Mouse (Mus musculus): Measurements from ENCODE around the gene Slc36a3. TPM values are rescaled to one million over a fixed set of nuclear protein-coding genes. Genes with fewer than 3 reads are reported as not detected.

Slc36a3 gene
- polyA plus RNA-seq, 1 experiment from 2014 or later: not detected

GRCm38 (mm10) chr11:55134871-55135270, 16.6 kb downstream of the Slc36a3 start:
- Histone ChIP-seq H3K4me2 (ENCODE audit: low read length) (no peak overlapping the region), H3K9me3 (ENCODE audit: control insufficient read depth, low read length) (no peaks in the 10 kb centered on the region), H3K4me3 (ENCODE audit: low read depth, low read length) (no peak overlapping the region), H3K4me1 (replicated peaks; ENCODE audit: control insufficient read depth, insufficient read depth, low read length) (no peaks in the 10 kb centered on the region), H3K27me3 (replicated peaks; ENCODE audit: control insufficient read depth, insufficient read depth, low read length) (no peaks in the 10 kb centered on the region), H3K36me3 (ENCODE audit: control insufficient read depth, insufficient read depth, low read length) (no peaks in the 10 kb centered on the region), H3K9ac (ENCODE audit: low read length) (no peak overlapping the region), H3K27ac (ENCODE audit: low read depth) (no peak overlapping the region)
- ATAC-seq (replicated peaks; ENCODE audit: low FRiP score, low TSS enrichment, low read depth) (no peak), DNase-seq (ENCODE audit: low spot score) (no peak)
- WGBS: 84% methylated on average over 5 of the region's 5 CpGs

GRCm38 (mm10) chr11:55134407-55134806, 17.1 kb downstream of the Slc36a3 start:
- DNase-seq (ENCODE audit: low spot score): no peak
- ATAC-seq (replicated peaks; ENCODE audit: low FRiP score, low TSS enrichment, low read depth): no peak
- Histone ChIP-seq H3K4me1 (replicated peaks; ENCODE audit: control insufficient read depth, insufficient read depth, low read length) (no peaks in the 10 kb centered on the region), H3K36me3 (ENCODE audit: control insufficient read depth, insufficient read depth, low read length) (no peaks in the 10 kb centered on the region), H3K9ac (ENCODE audit: low read length) (no peak overlapping the region), H3K4me2 (ENCODE audit: low read length) (no peak overlapping the region), H3K9me3 (ENCODE audit: control insufficient read depth, low read length) (no peaks in the 10 kb centered on the region), H3K27ac (ENCODE audit: low read depth) (no peak overlapping the region), H3K4me3 (ENCODE audit: low read depth, low read length) (no peak overlapping the region), H3K27me3 (replicated peaks; ENCODE audit: control insufficient read depth, insufficient read depth, low read length) (no peaks in the 10 kb centered on the region)
- 82% methylated on average over 1 of the region's 1 CpGs for WGBS

- Histone ChIP-seq H3K9me3 (ENCODE audit: control insufficient read depth, low read length) (no peaks in the 10 kb centered on the region), H3K9ac (ENCODE audit: low read length) (no peak overlapping the region), H3K4me3 (ENCODE audit: low read depth, low read length) (no peak overlapping the region), H3K27me3 (replicated peaks; ENCODE audit: control insufficient read depth, insufficient read depth, low read length) (no peaks in the 10 kb centered on the region), H3K36me3 (ENCODE audit: control insufficient read depth, insufficient read depth, low read length) (no peaks in the 10 kb centered on the region), H3K4me2 (ENCODE audit: low read length) (no peak overlapping the region), H3K4me1 (replicated peaks; ENCODE audit: control insufficient read depth, insufficient read depth, low read length) (no peaks in the 10 kb centered on the region), H3K27ac (ENCODE audit: low read depth) (no peak overlapping the region)
- no peak for DNase-seq (ENCODE audit: low spot score)
- WGBS: 87% methylated on average over 1 of the region's 1 CpGs
- ATAC-seq (replicated peaks; ENCODE audit: low FRiP score, low TSS enrichment, low read depth): no peak
Measured at GRCm38 (mm10) chr11:55133204-55133603, 18.3 kb downstream of the Slc36a3 start.

GRCm38 (mm10) chr11:55131946-55132345, 19.6 kb downstream of the Slc36a3 start:
- Histone ChIP-seq H3K27ac (ENCODE audit: low read depth) (no peak overlapping the region), H3K4me3 (ENCODE audit: low read depth, low read length) (no peak overlapping the region), H3K9ac (ENCODE audit: low read length) (no peak overlapping the region), H3K36me3 (ENCODE audit: control insufficient read depth, insufficient read depth, low read length) (no peaks in the 10 kb centered on the region), H3K27me3 (replicated peaks; ENCODE audit: control insufficient read depth, insufficient read depth, low read length) (no peaks in the 10 kb centered on the region), H3K4me1 (replicated peaks; ENCODE audit: control insufficient read depth, insufficient read depth, low read length) (no peaks in the 10 kb centered on the region), H3K4me2 (ENCODE audit: low read length) (no peak overlapping the region), H3K9me3 (ENCODE audit: control insufficient read depth, low read length) (no peaks in the 10 kb centered on the region)
- ATAC-seq (replicated peaks; ENCODE audit: low FRiP score, low TSS enrichment, low read depth): no peak
- no peak for DNase-seq (ENCODE audit: low spot score)
- WGBS: 55% methylated on average over 1 of the region's 1 CpGs

GRCm38 (mm10) chr11:55131077-55131742, 20.3 kb downstream of the Slc36a3 start:
- Histone ChIP-seq H3K27me3 (replicated peaks; ENCODE audit: control insufficient read depth, insufficient read depth, low read length) (no peaks in the 10 kb centered on the region), H3K9ac (ENCODE audit: low read length) (no peak overlapping the region), H3K27ac (ENCODE audit: low read depth) (no peak overlapping the region), H3K4me3 (ENCODE audit: low read depth, low read length) (no peak overlapping the region), H3K4me1 (replicated peaks; ENCODE audit: control insufficient read depth, insufficient read depth, low read length) (no peaks in the 10 kb centered on the region), H3K9me3 (ENCODE audit: control insufficient read depth, low read length) (no peaks in the 10 kb centered on the region), H3K36me3 (ENCODE audit: control insufficient read depth, insufficient read depth, low read length) (no peaks in the 10 kb centered on the region), H3K4me2 (ENCODE audit: low read length) (no peak overlapping the region)
- ATAC-seq (replicated peaks; ENCODE audit: low FRiP score, low TSS enrichment, low read depth): 0 out of 2 replicates have a peak, but pooled peaks have one; percentile 36
- 85% methylated on average over 11 of the region's 11 CpGs for WGBS
- no peak for DNase-seq (ENCODE audit: low spot score)

GRCm38 (mm10) chr11:55128411-55128810, 23.1 kb downstream of the Slc36a3 start:
- H3K4me1 ChIP-seq (replicated peaks; ENCODE audit: control insufficient read depth, insufficient read depth, low read length): no peaks in the 10 kb centered on the region
- H3K36me3 ChIP-seq (ENCODE audit: control insufficient read depth, insufficient read depth, low read length): no peaks in the 10 kb centered on the region
- no peak overlapping the region for H3K9ac ChIP-seq (ENCODE audit: low read length)
- no peak overlapping the region for H3K4me3 ChIP-seq (ENCODE audit: low read depth, low read length)
- WGBS: 77% methylated on average over 3 of the region's 3 CpGs
- no peaks in the 10 kb centered on the region for H3K27me3 ChIP-seq (replicated peaks; ENCODE audit: control insufficient read depth, insufficient read depth, low read length)
- H3K27ac ChIP-seq (ENCODE audit: low read depth): no peak overlapping the region
- ATAC-seq (replicated peaks; ENCODE audit: low FRiP score, low TSS enrichment, low read depth): no peak
- no peaks in the 10 kb centered on the region for H3K9me3 ChIP-seq (ENCODE audit: control insufficient read depth, low read length)
- H3K4me2 ChIP-seq (ENCODE audit: low read length): no peak overlapping the region
- no peak for DNase-seq (ENCODE audit: low spot score)

- Histone ChIP-seq H3K27ac (ENCODE audit: low read depth) (no peak overlapping the region), H3K9ac (ENCODE audit: low read length) (no peak overlapping the region), H3K36me3 (ENCODE audit: control insufficient read depth, insufficient read depth, low read length) (no peaks in the 10 kb centered on the region), H3K27me3 (replicated peaks; ENCODE audit: control insufficient read depth, insufficient read depth, low read length) (no peaks in the 10 kb centered on the region), H3K4me3 (ENCODE audit: low read depth, low read length) (no peak overlapping the region), H3K4me1 (replicated peaks; ENCODE audit: control insufficient read depth, insufficient read depth, low read length) (no peaks in the 10 kb centered on the region), H3K9me3 (ENCODE audit: control insufficient read depth, low read length) (no peaks in the 10 kb centered on the region), H3K4me2 (ENCODE audit: low read length) (no peak overlapping the region)
- ATAC-seq (replicated peaks; ENCODE audit: low FRiP score, low TSS enrichment, low read depth) (no peak), DNase-seq (ENCODE audit: low spot score) (no peak)
- 70% methylated on average over 6 of the region's 6 CpGs for WGBS
Measured at GRCm38 (mm10) chr11:55127937-55128336, 23.6 kb downstream of the Slc36a3 start.

- H3K4me3 ChIP-seq (ENCODE audit: low read depth, low read length): no peak overlapping the region
- DNase-seq (ENCODE audit: low spot score): no peak
- no peaks in the 10 kb centered on the region for H3K27me3 ChIP-seq (replicated peaks; ENCODE audit: control insufficient read depth, insufficient read depth, low read length)
- WGBS: 72% methylated on average over 3 of the region's 3 CpGs
- H3K4me1 ChIP-seq (replicated peaks; ENCODE audit: control insufficient read depth, insufficient read depth, low read length): no peaks in the 10 kb centered on the region
- no peak overlapping the region for H3K9ac ChIP-seq (ENCODE audit: low read length)
- H3K27ac ChIP-seq (ENCODE audit: low read depth): no peak overlapping the region
- H3K36me3 ChIP-seq (ENCODE audit: control insufficient read depth, insufficient read depth, low read length): no peaks in the 10 kb centered on the region
- H3K9me3 ChIP-seq (ENCODE audit: control insufficient read depth, low read length): no peaks in the 10 kb centered on the region
- H3K4me2 ChIP-seq (ENCODE audit: low read length): no peak overlapping the region
- ATAC-seq (replicated peaks; ENCODE audit: low FRiP score, low TSS enrichment, low read depth): no peak
Measured at GRCm38 (mm10) chr11:55126663-55127062, 24.8 kb downstream of the Slc36a3 start.

- ATAC-seq (replicated peaks; ENCODE audit: low FRiP score, low TSS enrichment, low read depth) (no peak), DNase-seq (ENCODE audit: low spot score) (no peak)
- no peaks in the 10 kb centered on the region for H3K9me3 ChIP-seq (ENCODE audit: control insufficient read depth, low read length)
- no peak overlapping the region for H3K9ac ChIP-seq (ENCODE audit: low read length)
- H3K4me1 ChIP-seq (replicated peaks; ENCODE audit: control insufficient read depth, insufficient read depth, low read length): no peaks in the 10 kb centered on the region
- H3K4me3 ChIP-seq (ENCODE audit: low read depth, low read length): no peak overlapping the region
- no peak overlapping the region for H3K4me2 ChIP-seq (ENCODE audit: low read length)
- H3K27me3 ChIP-seq (replicated peaks; ENCODE audit: control insufficient read depth, insufficient read depth, low read length): no peaks in the 10 kb centered on the region
- 82% methylated on average over 1 of the region's 1 CpGs for WGBS
- H3K36me3 ChIP-seq (ENCODE audit: control insufficient read depth, insufficient read depth, low read length): no peaks in the 10 kb centered on the region
- peak overlapping the region; percentile 17; the same call in 1 of the 2 replicates for H3K27ac ChIP-seq (ENCODE audit: low read depth)
Measured at GRCm38 (mm10) chr11:55121430-55121829, 30.1 kb downstream of the Slc36a3 start.

Measured in intestine, embryonic 14.5 days (tissue).